Mouse (Mus musculus) stomach, postnatal 0 days (tissue): Measurements from ENCODE around the gene Map3k5. TPM values are rescaled to one million over a fixed set of nuclear protein-coding genes. Genes with fewer than 3 reads are reported as not detected.

Experiments used
- ATAC-seq: fragments of 200-750 bp; cut with Nextera tagmentation; 2 replicates; pipeline ENCODE4 v1.8.0; 2017; ENCODE audit not compliant: low FRiP score, low TSS enrichment
- DNase-seq: peaks from one replicate; pipeline ENCODE4 v3.0.0-alpha.2; 2016; ENCODE audit warnings: low spot score
- H3K27ac ChIP-seq: fragments of 300-500 bp; sonication (generic); replicated peaks from 2 replicates; pipeline ENCODE4 v1.5.1; 2014; ENCODE audit warnings: mild to moderate bottlenecking, control low read depth
- H3K27me3 ChIP-seq: fragments of 300-500 bp; sonication (generic); 2 replicates; pipeline ENCODE4 v1.6.1; 2014; ENCODE audit warnings: low read length; ENCODE audit not compliant: control insufficient read depth, insufficient read depth
- H3K36me3 ChIP-seq: fragments of 300-500 bp; sonication (generic); 2 replicates; pipeline ENCODE4 v1.6.1; 2014; ENCODE audit warnings: low read length, mixed read lengths; ENCODE audit not compliant: control insufficient read depth, insufficient read depth
- H3K4me1 ChIP-seq: fragments of 300-500 bp; sonication (generic); replicated peaks from 2 replicates; pipeline ENCODE4 v1.6.1; 2014; ENCODE audit warnings: antibody characterized with exemption; ENCODE audit not compliant: control insufficient read depth, insufficient read depth
- H3K4me2 ChIP-seq: fragments of 300-500 bp; sonication (generic); replicated peaks from 2 replicates; pipeline ENCODE4 v1.6.1; 2014; ENCODE audit warnings: low read depth, mild to moderate bottlenecking, control low read depth, moderate library complexity
- H3K4me3 ChIP-seq: fragments of 300-500 bp; sonication (generic); 2 replicates; pipeline ENCODE4 v1.5.1; 2014; ENCODE audit warnings: low read depth, low read length, control low read depth
- H3K9ac ChIP-seq: fragments of 300-500 bp; sonication (generic); 2 replicates; pipeline ENCODE4 v1.6.1; 2014; ENCODE audit warnings: mild to moderate bottlenecking, low read length, control low read depth, mixed read lengths
- H3K9me3 ChIP-seq: fragments of 300-500 bp; sonication (generic); 2 replicates; pipeline ENCODE4 v1.6.1; 2016; ENCODE audit warnings: low read length; ENCODE audit not compliant: control insufficient read depth
- CTCF ChIP-seq: IDR thresholded peaks from 2 replicates; pipeline ENCODE4 v1.5.1; 2016; ENCODE audit warnings: antibody characterized with exemption, low read depth, mild to moderate bottlenecking, moderate library complexity
- EP300 ChIP-seq: optimal IDR thresholded peaks from 2 replicates; pipeline ENCODE3; 2016; ENCODE audit warnings: antibody characterized with exemption
- WGBS: fragments of 180-500 bp; shearing (Covaris S2); extraction: QIAGEN DNeasy Blood & Tissue Kit; methylation state at CpG from one replicate; pipeline ENCODE4 v1.1.7; 2014; 5-methylcytosine and 5-hydroxymethylcytosine counted together
- polyA plus RNA-seq: library from polyadenylated mRNA; unstranded; fragments of >200 nt; fragmentation: Nextera tagmentation; extraction: Ambion mirVana; gene quantifications from 2 replicates; pipeline ENCODE4 v1.2.1, GENCODE M21; 2015

Map3k5 gene
- polyA plus RNA-seq, 1 experiment from 2014 or later: 2.4 TPM

DNA sequence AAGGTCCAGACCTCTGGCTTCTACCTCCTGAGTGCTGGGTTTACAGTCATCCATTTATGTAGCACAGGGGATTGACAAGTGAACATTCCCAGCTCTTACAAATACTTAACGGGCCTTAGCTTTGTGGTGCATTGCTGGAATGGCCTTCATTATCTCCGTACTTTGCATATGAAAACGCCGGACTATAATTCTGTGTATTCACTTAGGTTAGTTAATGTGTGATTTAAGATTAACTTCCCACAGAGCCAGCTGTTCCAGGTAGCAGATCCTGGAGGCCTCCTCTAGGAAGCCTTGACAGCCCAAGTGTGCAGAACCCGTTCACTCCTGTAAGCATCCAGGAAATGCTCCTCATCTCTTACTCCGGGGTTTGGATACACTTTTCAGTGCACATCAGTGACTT lies 4.5 kb downstream of the Map3k5 start:
- ATAC-seq: no peak
- 68% methylated on average over 6 of the region's 6 CpGs for WGBS

DNA sequence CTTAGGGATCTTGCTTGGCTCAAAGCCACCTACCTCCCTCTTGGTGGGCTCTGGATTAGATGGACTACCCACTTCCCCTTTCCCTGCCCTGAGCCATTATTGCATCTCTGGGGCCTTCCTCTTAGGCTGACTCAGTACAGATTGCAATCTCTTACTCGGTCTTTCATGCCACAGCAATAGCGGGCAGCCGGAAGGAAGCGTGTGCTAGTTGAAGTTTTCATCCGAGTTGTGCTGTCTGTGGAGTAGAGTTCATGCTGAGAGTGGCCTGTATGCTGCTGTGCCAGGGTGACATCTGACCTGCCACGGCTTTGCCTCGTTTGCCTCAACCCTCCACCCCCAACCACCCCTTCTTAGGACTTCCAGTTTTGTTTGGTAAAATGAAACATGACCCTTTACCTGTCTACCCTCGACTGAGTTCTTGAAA lies 5.0 kb downstream of the Map3k5 start:
- TF ChIP-seq CTCF: no peak
- no peak for TF ChIP-seq EP300
- H3K4me1 ChIP-seq: no peaks in the 10 kb centered on the region
- H3K9ac ChIP-seq: no peak overlapping the region
- H3K4me2 ChIP-seq: no peak overlapping the region
- no peak overlapping the region for H3K4me3 ChIP-seq
- no peak for DNase-seq
- H3K36me3 ChIP-seq: no peaks in the 10 kb centered on the region
- H3K9me3 ChIP-seq: no peaks in the 10 kb centered on the region
- H3K27me3 ChIP-seq: no peaks in the 10 kb centered on the region
- ATAC-seq: no peak; the same call in 1 of the 2 replicates
- 41% methylated on average over 8 of the region's 8 CpGs for WGBS
- 0 out of 2 replicates have a peak overlapping the region, but pooled peaks have one; percentile 19 for H3K27ac ChIP-seq

More for the DNA sequence above, 4.5 kb downstream of the Map3k5 start:
- Histone ChIP-seq H3K4me1 (no peaks in the 10 kb centered on the region), H3K27me3 (no peaks in the 10 kb centered on the region), H3K4me2 (no peak overlapping the region), H3K27ac (no peak overlapping the region), H3K9me3 (no peaks in the 10 kb centered on the region), H3K36me3 (no peaks in the 10 kb centered on the region), H3K4me3 (no peak overlapping the region), H3K9ac (no peak overlapping the region)
- no peak for DNase-seq
- TF ChIP-seq CTCF: no peak

DNA sequence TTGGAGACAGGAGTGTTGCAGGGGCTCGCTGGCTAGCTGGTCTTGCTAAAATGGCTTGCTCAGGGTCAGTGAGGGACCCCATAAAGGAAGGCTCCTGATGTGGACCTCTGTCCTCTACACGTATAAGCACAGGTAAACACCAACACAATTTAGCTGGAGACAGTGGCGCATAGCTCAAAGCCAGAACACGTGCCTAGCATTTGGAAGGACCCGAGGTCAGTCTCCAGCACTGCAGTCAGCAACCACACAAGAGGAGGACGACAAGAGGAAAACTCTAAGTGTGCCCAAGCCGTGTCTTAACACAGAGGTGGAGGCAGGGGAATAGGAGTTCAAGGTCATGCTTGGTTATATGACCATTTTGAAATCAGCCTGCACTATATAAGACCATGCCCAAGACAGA lies 5.9 kb downstream of the Map3k5 start:
- 90% methylated on average over 7 of the region's 7 CpGs for WGBS
- Histone ChIP-seq H3K36me3 (no peaks in the 10 kb centered on the region), H3K9ac (no peak overlapping the region), H3K4me3 (no peak overlapping the region), H3K4me1 (no peaks in the 10 kb centered on the region), H3K27ac (no peak overlapping the region), H3K9me3 (no peaks in the 10 kb centered on the region), H3K4me2 (no peak overlapping the region), H3K27me3 (no peaks in the 10 kb centered on the region)
- no peak for TF ChIP-seq EP300
- no peak for TF ChIP-seq CTCF
- ATAC-seq (no peak), DNase-seq (no peak)

DNA sequence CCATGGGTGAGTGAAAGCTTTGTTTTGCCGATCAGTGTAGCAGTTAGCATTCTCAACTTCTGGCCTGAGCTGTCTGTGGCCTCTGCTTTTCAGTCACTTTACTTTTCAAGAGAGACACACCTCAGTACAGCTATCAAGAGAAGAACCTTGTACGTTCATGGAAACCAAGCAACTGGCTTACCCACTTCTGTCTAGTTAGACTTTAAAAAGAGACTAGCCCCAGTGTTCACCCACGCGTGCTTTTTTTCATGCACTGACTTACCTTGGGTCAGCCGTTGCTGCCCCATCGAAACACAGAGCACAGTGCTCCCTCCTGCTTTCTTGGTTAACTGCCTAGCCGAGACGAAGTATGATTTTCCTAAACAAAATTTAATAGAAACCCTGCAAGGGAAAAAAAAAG lies 6.4 kb downstream of the Map3k5 start:
- no peaks in the 10 kb centered on the region for H3K27me3 ChIP-seq
- H3K9ac ChIP-seq: no peak overlapping the region

DNA sequence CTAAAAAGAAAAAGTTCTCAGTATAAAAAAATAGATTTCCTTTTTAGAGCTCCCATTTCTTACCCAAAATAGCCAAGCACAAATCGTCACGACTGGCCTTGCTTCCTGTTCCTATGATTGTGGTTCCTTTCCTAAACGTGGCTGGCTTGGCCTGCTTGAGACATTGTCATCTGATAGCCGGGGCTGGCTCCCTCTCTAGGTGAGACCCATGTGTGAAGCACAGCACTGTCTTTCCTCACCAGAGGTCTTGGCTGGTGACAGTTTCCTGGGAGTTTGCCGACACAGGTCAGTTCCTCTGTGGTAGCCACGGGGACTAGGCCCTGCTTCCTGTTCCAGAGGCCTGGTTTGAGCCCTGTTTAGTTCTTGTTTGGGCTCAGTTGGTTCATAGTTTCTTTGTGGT lies 6.8 kb downstream of the Map3k5 start:
- DNase-seq (no peak), ATAC-seq (no peak)
- Histone ChIP-seq H3K36me3 (no peaks in the 10 kb centered on the region), H3K27me3 (no peaks in the 10 kb centered on the region), H3K4me2 (no peak overlapping the region), H3K4me3 (no peak overlapping the region), H3K9me3 (no peaks in the 10 kb centered on the region), H3K4me1 (no peaks in the 10 kb centered on the region), H3K9ac (no peak overlapping the region), H3K27ac (no peak overlapping the region; the same call in 1 of the 2 replicates)
- 54% methylated on average over 6 of the region's 6 CpGs for WGBS
- TF ChIP-seq EP300: no peak
- no peak for TF ChIP-seq CTCF

More for the DNA sequence above, 6.4 kb downstream of the Map3k5 start:
- no peaks in the 10 kb centered on the region for H3K4me1 ChIP-seq
- H3K36me3 ChIP-seq: no peaks in the 10 kb centered on the region
- ATAC-seq (no peak), DNase-seq (no peak)
- H3K4me2 ChIP-seq: no peak overlapping the region
- no peak overlapping the region for H3K27ac ChIP-seq
- 77% methylated on average over 8 of the region's 8 CpGs for WGBS
- no peaks in the 10 kb centered on the region for H3K9me3 ChIP-seq
- H3K4me3 ChIP-seq: no peak overlapping the region
- TF ChIP-seq CTCF (no peak), EP300 (no peak)

DNA sequence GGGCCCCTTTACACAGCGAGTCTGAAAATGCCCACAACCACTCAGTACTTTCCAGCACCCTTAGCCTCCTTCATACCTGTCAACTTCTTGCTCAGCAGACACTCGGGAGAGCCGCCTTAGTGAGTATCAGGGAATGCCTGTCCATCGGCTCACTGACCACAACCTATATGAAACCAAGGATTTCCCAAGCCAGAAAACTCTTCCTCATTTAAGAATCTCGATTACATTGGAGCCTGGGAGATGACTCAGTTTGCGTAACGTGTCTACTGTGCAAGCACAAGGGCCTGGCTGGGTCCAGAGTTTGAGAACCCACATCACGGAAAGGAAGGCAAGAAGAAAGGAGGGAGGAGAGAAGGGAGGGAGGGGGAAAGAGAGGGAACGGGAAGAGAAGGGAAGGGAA lies 7.6 kb downstream of the Map3k5 start:
- H3K36me3 ChIP-seq: no peaks in the 10 kb centered on the region
- no peaks in the 10 kb centered on the region for H3K4me1 ChIP-seq
- WGBS: 68% methylated on average over 9 of the region's 9 CpGs
- no peak overlapping the region for H3K27ac ChIP-seq
- H3K4me2 ChIP-seq: no peak overlapping the region
- H3K9ac ChIP-seq: no peak overlapping the region
- TF ChIP-seq EP300 (no peak), CTCF (no peak)
- peak; percentile 42 for DNase-seq
- peak; percentile 59; the same call in 1 of the 2 replicates for ATAC-seq
- no peaks in the 10 kb centered on the region for H3K27me3 ChIP-seq
- no peak overlapping the region for H3K4me3 ChIP-seq
- H3K9me3 ChIP-seq: no peaks in the 10 kb centered on the region
